ENCODE assay signal across 10 mouse cellular contexts in genomic region chr2:103138529-103139265, GRCm38 (mm10).
DNase-seq lines count a peak whose midpoint lies in the region; ATAC-seq lines count a peak whose summit lies in the region.
"Had no signal": no experiment of that assay in that cellular context is flagged by ENCODE, and none has a peak within 500 bp of the region (broad histone marks: within the 10 kb centered on the region; RNA-seq: fewer than 3 reads in every experiment).

No protein-coding gene starts in this region.

- no peak overlapping the region for H3K27ac ChIP-seq in hindbrain, embryonic 16.5 days (ENCODE audit: low read depth, low read length)
- no peak overlapping the region for H3K27ac ChIP-seq in hindbrain, embryonic 11.5 days (ENCODE audit: low read depth, low read length)

- H3K4me2 ChIP-seq in hindbrain, embryonic 16.5 days (ENCODE audit: low read length): no peak overlapping the region
- H3K4me2 ChIP-seq in hindbrain, embryonic 11.5 days (replicated peaks; ENCODE audit: low read depth, low read length): no peak overlapping the region

- H3K9ac ChIP-seq in hindbrain, embryonic 16.5 days (ENCODE audit: low read depth, low read length): no peak overlapping the region
- H3K9ac ChIP-seq in hindbrain, embryonic 11.5 days (ENCODE audit: low read depth, low read length): no peak overlapping the region

- no peaks in the 10 kb centered on the region for H3K4me1 ChIP-seq in hindbrain, embryonic 16.5 days (ENCODE audit: control insufficient read depth, insufficient read depth, low read depth, low read length)
- H3K4me1 ChIP-seq in hindbrain, embryonic 11.5 days (replicated peaks; ENCODE audit: control insufficient read depth, insufficient read depth, low read length): no peaks in the 10 kb centered on the region

- no peaks in the 10 kb centered on the region for H3K9me3 ChIP-seq in hindbrain, embryonic 16.5 days (ENCODE audit: control insufficient read depth, low read length)
- H3K9me3 ChIP-seq in hindbrain, embryonic 11.5 days (ENCODE audit: control insufficient read depth, low read length): no peaks in the 10 kb centered on the region

- no peak overlapping the region for H3K4me3 ChIP-seq in hindbrain, embryonic 16.5 days (ENCODE audit: low read length)
- no peak overlapping the region for H3K4me3 ChIP-seq in hindbrain, embryonic 11.5 days (ENCODE audit: low read depth, low read length)
- H3K4me3 ChIP-seq: myocyte had no signal

- ATAC-seq in hindbrain, embryonic 16.5 days: peak; percentile 60
- ATAC-seq in hindbrain, embryonic 11.5 days (ENCODE audit: low FRiP score): no peak
- peak; percentile 47 for ATAC-seq in common myeloid progenitor, adult 5-6 weeks (replicated peaks; ENCODE audit: low read depth, poor library complexity, severe bottlenecking)
- no peak for ATAC-seq in activated CD4-positive, CD25-positive, alpha-beta regulatory T cell, adult 4 months

- WGBS in hindbrain, embryonic 16.5 days: 72% methylated on average over 8 of the region's 8 CpGs
- 57% methylated on average over 8 of the region's 8 CpGs for WGBS in hindbrain, embryonic 11.5 days

- H3K36me3 ChIP-seq in hindbrain, embryonic 16.5 days (ENCODE audit: control insufficient read depth, insufficient read depth, low read length): no peaks in the 10 kb centered on the region
- H3K36me3 ChIP-seq in hindbrain, embryonic 11.5 days (ENCODE audit: control insufficient read depth, insufficient read depth, low read length): no peaks in the 10 kb centered on the region

- no peaks in the 10 kb centered on the region for H3K27me3 ChIP-seq in hindbrain, embryonic 16.5 days (replicated peaks; ENCODE audit: control insufficient read depth, insufficient read depth, low read length)
- no peaks in the 10 kb centered on the region for H3K27me3 ChIP-seq in hindbrain, embryonic 11.5 days (ENCODE audit: control insufficient read depth, insufficient read depth, low read length)

- DNase-seq in hindbrain, embryonic 11.5 days (ENCODE audit: low spot score): no peak
- peak; percentile 27 for DNase-seq in kidney, postnatal 10 days
- DNase-seq in lung, postnatal 36 days: peak; percentile 76
- DNase-seq in cerebellum, postnatal 36 days: no peak
- DNase-seq in thymus, postnatal 10 days (ENCODE audit: low spot score in 2 of 2): no peak
- DNase-seq: gastrocnemius, postnatal 36 days had no signal

Comparison
In these comparisons a context has a peak if more than half of its experiments do, and no peak if none do; other contexts are left out.
1. ATAC-seq: peak in hindbrain, embryonic 16.5 days (single experiment) and common myeloid progenitor, adult 5-6 weeks (single experiment); none in hindbrain, embryonic 11.5 days (single experiment) and activated CD4-positive, CD25-positive, alpha-beta regulatory T cell, adult 4 months (single experiment).
2. DNase-seq: peak in kidney, postnatal 10 days (single experiment) and lung, postnatal 36 days (single experiment); none in hindbrain, embryonic 11.5 days (single experiment), cerebellum, postnatal 36 days (0 of 2) and thymus, postnatal 10 days (0 of 2).